Mouse (Mus musculus): ENCODE measurements around the gene Tbx10. TPM values are rescaled to one million over a fixed set of nuclear protein-coding genes. Genes with fewer than 3 reads are reported as not detected.
"Not testable (repeated sequence)": the region's sequence is repeated elsewhere in the genome, so short reads cannot be mapped to it uniquely, and the experiment has no call there.

The Tbx10 gene
- polyA plus RNA-seq, 1 experiment: not detected

- Histone ChIP-seq H3K4me3 (ENCODE audit: low read depth, low read length) (no peak overlapping the region), H3K27me3 (ENCODE audit: control insufficient read depth, insufficient read depth, low read length, poor library complexity, severe bottlenecking) (no peaks in the 10 kb centered on the region), H3K4me1 (ENCODE audit: control insufficient read depth, insufficient read depth, low read length) (no peaks in the 10 kb centered on the region), H3K27ac (ENCODE audit: insufficient read depth, low read length) (no peak overlapping the region), H3K9me3 (replicated peaks; ENCODE audit: control insufficient read depth, insufficient read depth, low read length, poor library complexity, severe bottlenecking) (no peaks in the 10 kb centered on the region), H3K36me3 (ENCODE audit: control insufficient read depth, insufficient read depth, low read length, poor library complexity, severe bottlenecking) (no peaks in the 10 kb centered on the region), H3K9ac (ENCODE audit: low read depth, poor library complexity, severe bottlenecking) (no peak overlapping the region)
- peak; percentile 9 for TF ChIP-seq CTCF (IDR thresholded peaks at IDR 0.05; ENCODE audit: low read depth, low read length)
- TF ChIP-seq POLR2A (IDR thresholded peaks at IDR 0.05; ENCODE audit: insufficient read depth, low read length): no peak
Measured at GRCm38 (mm10) chr19:3966330-3967075, 26.0 kb upstream of the Tbx10 start.

DNA sequence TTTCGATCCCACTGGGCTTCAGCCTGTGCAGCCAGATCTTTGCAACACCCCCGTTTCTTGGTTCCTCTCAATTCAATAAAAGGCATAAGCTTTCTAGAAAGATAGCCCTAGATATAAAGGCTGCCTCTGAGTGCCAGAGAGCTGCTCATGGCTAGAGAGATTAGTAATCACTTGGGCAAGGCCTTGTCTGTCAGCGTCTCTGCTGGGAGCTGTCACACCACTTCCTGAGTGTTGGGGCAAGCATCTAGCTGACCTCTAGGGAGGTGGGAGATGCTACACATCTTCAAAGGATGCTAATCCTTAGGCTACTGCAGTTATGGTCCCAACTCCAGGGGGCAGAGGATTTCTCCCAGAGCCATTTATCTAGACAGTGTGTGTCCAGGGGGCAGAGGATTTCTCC, 25.3 kb upstream of the Tbx10 start:
- H3K9me3 ChIP-seq (replicated peaks; ENCODE audit: control insufficient read depth, insufficient read depth, low read length, poor library complexity, severe bottlenecking): no peaks in the 10 kb centered on the region
- TF ChIP-seq EP300 (IDR thresholded peaks at IDR 0.05; ENCODE audit: insufficient read depth, low read depth, low read length) (no peak), CTCF (IDR thresholded peaks at IDR 0.05; ENCODE audit: low read depth, low read length) (no peak), POLR2A (IDR thresholded peaks at IDR 0.05; ENCODE audit: insufficient read depth, low read length) (no peak)
- no peaks in the 10 kb centered on the region for H3K36me3 ChIP-seq (ENCODE audit: control insufficient read depth, insufficient read depth, low read length, poor library complexity, severe bottlenecking)
- no peaks in the 10 kb centered on the region for H3K4me1 ChIP-seq (ENCODE audit: control insufficient read depth, insufficient read depth, low read length)
- H3K4me3 ChIP-seq (ENCODE audit: low read depth, low read length): no peak overlapping the region
- H3K27me3 ChIP-seq (ENCODE audit: control insufficient read depth, insufficient read depth, low read length, poor library complexity, severe bottlenecking): no peaks in the 10 kb centered on the region
- H3K9ac ChIP-seq (ENCODE audit: low read depth, poor library complexity, severe bottlenecking): no peak overlapping the region
- H3K27ac ChIP-seq (ENCODE audit: insufficient read depth, low read length): no peak overlapping the region

- TF ChIP-seq EP300 (IDR thresholded peaks at IDR 0.05; ENCODE audit: insufficient read depth, low read depth, low read length) (0 out of 2 replicates have a peak, but pooled peaks have one; percentile 4), CTCF (IDR thresholded peaks at IDR 0.05; ENCODE audit: low read depth, low read length) (no peak)
- no peak within 1 kb of the TSS for H3K27ac ChIP-seq (ENCODE audit: insufficient read depth, low read length)
- H3K9ac ChIP-seq (ENCODE audit: low read depth, poor library complexity, severe bottlenecking): no peak within 1 kb of the TSS
- H3K27me3 ChIP-seq (ENCODE audit: control insufficient read depth, insufficient read depth, low read length, poor library complexity, severe bottlenecking): no peaks in the 10 kb centered on the region
- no peaks in the 10 kb centered on the region for H3K9me3 ChIP-seq (replicated peaks; ENCODE audit: control insufficient read depth, insufficient read depth, low read length, poor library complexity, severe bottlenecking)
- H3K4me1 ChIP-seq (ENCODE audit: control insufficient read depth, insufficient read depth, low read length): no peaks in the 10 kb centered on the region
- H3K4me3 ChIP-seq (ENCODE audit: low read depth, low read length): no peak within 1 kb of the TSS
- no peaks in the 10 kb centered on the region for H3K36me3 ChIP-seq (ENCODE audit: control insufficient read depth, insufficient read depth, low read length, poor library complexity, severe bottlenecking)
Measured at GRCm38 (mm10) chr19:3972229-3972628, 20.3 kb upstream of the Tbx10 start, which contains the start of gene Aldh3b2. Gene Aldh3b2 (plus strand): TSS chr19:3972328.

GRCm38 (mm10) chr19:3974608-3975007, 17.9 kb upstream of the Tbx10 start:
- not testable (repeated sequence) for H3K36me3 ChIP-seq (ENCODE audit: control insufficient read depth, insufficient read depth, low read length, poor library complexity, severe bottlenecking); H3K4me1 ChIP-seq (ENCODE audit: control insufficient read depth, insufficient read depth, low read length); H3K27ac ChIP-seq (ENCODE audit: insufficient read depth, low read length); H3K9me3 ChIP-seq (replicated peaks; ENCODE audit: control insufficient read depth, insufficient read depth, low read length, poor library complexity, severe bottlenecking); H3K9ac ChIP-seq (ENCODE audit: low read depth, poor library complexity, severe bottlenecking); H3K27me3 ChIP-seq (ENCODE audit: control insufficient read depth, insufficient read depth, low read length, poor library complexity, severe bottlenecking); H3K4me3 ChIP-seq (ENCODE audit: low read depth, low read length)

DNA sequence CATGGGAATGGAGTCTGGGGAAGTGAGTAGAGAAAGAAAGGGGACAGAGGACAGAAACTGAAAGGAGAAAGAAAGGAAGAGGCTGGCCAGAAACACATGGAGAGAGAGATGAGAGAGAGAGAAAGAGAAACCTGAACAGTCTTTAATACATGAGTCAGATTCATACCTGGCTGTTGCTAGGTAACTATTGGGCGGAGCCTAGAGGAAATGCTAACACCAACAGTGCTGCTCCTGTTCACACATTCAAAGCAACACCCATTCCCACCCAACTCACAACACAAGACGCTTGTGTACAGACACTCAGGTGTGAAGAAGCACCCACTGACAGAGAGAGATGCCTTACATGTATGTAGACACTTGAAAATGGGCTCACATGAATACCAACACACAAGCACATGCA, 16.7 kb upstream of the Tbx10 start:
- Histone ChIP-seq H3K4me3 (ENCODE audit: low read depth, low read length) (no peak overlapping the region), H3K27me3 (ENCODE audit: control insufficient read depth, insufficient read depth, low read length, poor library complexity, severe bottlenecking) (no peaks in the 10 kb centered on the region), H3K9me3 (replicated peaks; ENCODE audit: control insufficient read depth, insufficient read depth, low read length, poor library complexity, severe bottlenecking) (no peaks in the 10 kb centered on the region), H3K4me1 (ENCODE audit: control insufficient read depth, insufficient read depth, low read length) (no peaks in the 10 kb centered on the region), H3K27ac (ENCODE audit: insufficient read depth, low read length) (no peak overlapping the region), H3K36me3 (ENCODE audit: control insufficient read depth, insufficient read depth, low read length, poor library complexity, severe bottlenecking) (no peaks in the 10 kb centered on the region), H3K9ac (ENCODE audit: low read depth, poor library complexity, severe bottlenecking) (no peak overlapping the region)
- TF ChIP-seq POLR2A (IDR thresholded peaks at IDR 0.05; ENCODE audit: insufficient read depth, low read length) (no peak), EP300 (IDR thresholded peaks at IDR 0.05; ENCODE audit: insufficient read depth, low read depth, low read length) (no peak), CTCF (IDR thresholded peaks at IDR 0.05; ENCODE audit: low read depth, low read length) (no peak)

DNA sequence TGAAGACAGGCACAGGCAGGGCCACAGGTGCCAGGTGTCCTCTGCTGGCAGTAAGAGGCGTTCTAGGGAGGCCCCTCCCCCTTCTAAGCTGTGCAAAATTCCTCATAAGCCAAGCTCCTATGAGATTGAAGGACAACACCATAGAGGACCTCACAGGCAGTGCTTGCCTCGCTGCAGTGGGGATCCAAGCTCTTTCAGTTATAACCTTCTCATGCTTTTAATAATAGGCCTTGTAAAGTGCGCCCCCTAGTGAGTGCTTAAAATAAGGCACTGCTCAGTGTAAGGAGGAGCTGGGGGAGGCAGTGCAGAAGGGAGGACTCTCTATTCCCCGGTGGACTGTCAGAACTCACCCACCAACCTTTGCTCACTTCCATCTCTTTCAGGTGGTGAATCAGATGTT, 12.2 kb upstream of the Tbx10 start:
- no peak overlapping the region for H3K27ac ChIP-seq (ENCODE audit: insufficient read depth, low read length)
- no peaks in the 10 kb centered on the region for H3K27me3 ChIP-seq (ENCODE audit: control insufficient read depth, insufficient read depth, low read length, poor library complexity, severe bottlenecking)
- H3K9ac ChIP-seq (ENCODE audit: low read depth, poor library complexity, severe bottlenecking): no peak overlapping the region
- no peaks in the 10 kb centered on the region for H3K36me3 ChIP-seq (ENCODE audit: control insufficient read depth, insufficient read depth, low read length, poor library complexity, severe bottlenecking)
- H3K4me1 ChIP-seq (ENCODE audit: control insufficient read depth, insufficient read depth, low read length): peaks cover 2% of the 10 kb centered on the region
- TF ChIP-seq POLR2A (IDR thresholded peaks at IDR 0.05; ENCODE audit: insufficient read depth, low read length) (no peak), CTCF (IDR thresholded peaks at IDR 0.05; ENCODE audit: low read depth, low read length) (peak; percentile 51), EP300 (IDR thresholded peaks at IDR 0.05; ENCODE audit: insufficient read depth, low read depth, low read length) (no peak)
- H3K4me3 ChIP-seq (ENCODE audit: low read depth, low read length): no peak overlapping the region
- no peaks in the 10 kb centered on the region for H3K9me3 ChIP-seq (replicated peaks; ENCODE audit: control insufficient read depth, insufficient read depth, low read length, poor library complexity, severe bottlenecking)
